Mouse (Mus musculus) liver, embryonic 14.5 days (tissue): Measurements from ENCODE around the gene Adra1b.

Experiments used
- CTCF ChIP-seq: IDR thresholded peaks from 2 replicates; pipeline ENCODE4 v1.5.1; 2016; ENCODE audit warnings: antibody characterized with exemption, low read depth, control low read depth
- EP300 ChIP-seq: IDR thresholded peaks from 2 replicates; pipeline ENCODE4 v1.6.1; 2016; ENCODE audit warnings: antibody characterized with exemption, low read depth

DNA sequence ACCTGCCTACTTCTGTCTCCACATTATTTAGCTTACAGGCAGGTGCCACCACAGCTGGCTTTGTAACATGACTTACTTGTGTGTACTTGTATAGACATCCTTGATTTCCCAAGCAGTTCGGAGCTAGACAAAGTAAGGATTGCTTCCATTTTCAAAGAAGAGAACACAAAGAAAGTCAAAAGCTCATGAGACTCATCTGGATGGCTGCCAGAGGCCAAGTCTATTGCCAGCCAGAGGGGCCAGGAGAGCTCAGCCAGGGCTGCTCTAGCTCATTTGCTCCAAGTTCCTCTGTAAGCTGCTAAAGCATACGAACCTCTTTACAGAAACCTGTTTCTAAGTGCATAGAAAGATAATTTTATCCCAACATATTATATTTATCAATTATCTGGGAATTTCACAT is 142.6 kb downstream of the Adra1b start:
- TF ChIP-seq CTCF: no peak
- TF ChIP-seq EP300: no peak
